Mouse (Mus musculus) spleen, adult 2 months (tissue): Measurements from ENCODE around the gene Zfp3.

Experiments used
- CTCF ChIP-seq: fragments of 200-500 bp; IDR thresholded peaks from 2 replicates; pipeline ENCODE4 v1.5.1; 2011; ENCODE audit warnings: mild to moderate bottlenecking, inconsistent platforms; ENCODE audit not compliant: insufficient read depth, insufficient read length, insufficient replicate concordance; ENCODE audit errors: extremely low read depth
- POLR2A ChIP-seq: fragments of 200-500 bp; IDR thresholded peaks from 2 replicates; pipeline ENCODE4 v1.6.1; 2011; ENCODE audit warnings: low read depth, low read length, inconsistent platforms

DNA sequence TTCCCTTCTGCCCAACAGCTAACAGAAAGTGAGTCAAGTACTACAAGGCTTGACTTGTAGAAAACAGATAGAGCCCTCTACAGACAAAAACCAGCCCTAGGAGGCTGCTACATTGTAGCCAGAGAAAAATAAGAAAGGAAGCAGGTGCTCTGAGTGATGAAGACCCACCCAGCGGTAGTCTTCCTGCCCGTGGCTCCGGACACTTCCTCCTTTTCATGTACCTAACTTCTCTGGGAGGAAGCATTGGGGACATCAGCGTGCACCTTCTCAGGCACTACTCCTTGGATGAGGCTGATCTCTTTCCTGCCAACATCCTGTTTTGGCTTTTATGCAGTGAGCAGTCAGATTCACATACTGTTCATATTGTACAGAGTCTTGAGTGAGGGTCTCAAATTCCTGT, 42.7 kb downstream of the Zfp3 start:
- no peak for TF ChIP-seq POLR2A
- no peak for TF ChIP-seq CTCF
